Mouse (Mus musculus) left cerebral cortex, postnatal 25 days (tissue): ENCODE measurements around the gene Rce1. TPM values are rescaled to one million over a fixed set of nuclear protein-coding genes. Genes with fewer than 3 reads are reported as not detected.
"Not testable (repeated sequence)": the region's sequence is repeated elsewhere in the genome, so short reads cannot be mapped to it uniquely, and the experiment has no call there.

Experiments used
- DNase-seq, 2 experiments: peaks; one replicate each; pipeline ENCODE4 v3.0.0; 2022; ENCODE audit warnings: low spot score in 2 of 2, mixed read lengths in 1 of 2
- intact Hi-C: fragments of 180-260 bp; cut with DNase I; formaldehyde crosslinking; loops from one replicate; pipeline ENCODE4 v1.15.1; 2025
- total RNA-seq, 2 experiments: library from RNA; stranded (reverse); gene quantifications; 2 replicates each; pipeline ENCODE4 v1.2.3; 2021

Gene Rce1
- total RNA-seq, 2 experiments from 2014 or later, result 25.1 to 26.1 TPM

- intact Hi-C loops, result loop anchor here (1.0 to 2.0 kb wide), 2 partner anchors 104 to 118 kb away; partner anchors contain the start of gene Pcx
- no peak for DNase-seq
These were observed 10.9 kb downstream of the Rce1 start for GRCm38 (mm10) chr19:4614305-4615150.

GRCm38 (mm10) chr19:4613464-4614304 is 11.8 kb downstream of the Rce1 start:
- DNase-seq, result no peak
- intact Hi-C loops, result loop anchor here (2.0 kb wide), 1 partner anchor 117 kb away; no protein-coding TSS in a partner anchor

- intact Hi-C loops, result no loop called here
- no peak for DNase-seq
These were observed 13.1 kb downstream of the Rce1 start for GRCm38 (mm10) chr19:4612181-4612961.

GRCm38 (mm10) chr19:4610109-4610508 is 15.3 kb downstream of the Rce1 start:
- intact Hi-C loops, result no loop called here
- DNase-seq, result no peak

- no peak for DNase-seq
- intact Hi-C loops, result no loop called here
These were observed 16.9 kb downstream of the Rce1 start for GRCm38 (mm10) chr19:4608511-4608910.

GRCm38 (mm10) chr19:4607406-4607805 is 18.0 kb downstream of the Rce1 start:
- DNase-seq, result no peak
- intact Hi-C loops, result no loop called here

GRCm38 (mm10) chr19:4605654-4606053 is 19.8 kb downstream of the Rce1 start:
- intact Hi-C loops, result no loop called here
- no peak for DNase-seq

- DNase-seq, result no peak
- intact Hi-C loops, result no loop called here
These were observed 21.4 kb downstream of the Rce1 start for GRCm38 (mm10) chr19:4603801-4604723.

GRCm38 (mm10) chr19:4602459-4602858 is 23.0 kb downstream of the Rce1 start:
- intact Hi-C loops, result no loop called here
- DNase-seq, result no peak

- no peak for DNase-seq
- intact Hi-C loops, result no loop called here
These were observed 29.4 kb downstream of the Rce1 start for GRCm38 (mm10) chr19:4596071-4596470.

- DNase-seq, result no peak
- intact Hi-C loops, result no loop called here
These were observed 31.5 kb downstream of the Rce1 start for GRCm38 (mm10) chr19:4593792-4594522.

GRCm38 (mm10) chr19:4590025-4590424 is 35.4 kb downstream of the Rce1 start:
- intact Hi-C loops, result no loop called here
- no peak for DNase-seq

GRCm38 (mm10) chr19:4589081-4589480 is 36.4 kb downstream of the Rce1 start:
- intact Hi-C loops, result no loop called here

GRCm38 (mm10) chr19:4588430-4588829 is 37.0 kb downstream of the Rce1 start:
- no peak for DNase-seq
- intact Hi-C loops, result no loop called here

More at GRCm38 (mm10) chr19:4589081-4589480, 36.4 kb downstream of the Rce1 start:
- no peak for DNase-seq

GRCm38 (mm10) chr19:4587426-4587825 is 38.0 kb downstream of the Rce1 start:
- intact Hi-C loops, result no loop called here
- DNase-seq, result peak; percentile 44 to 70

GRCm38 (mm10) chr19:4586783-4587182 is 38.7 kb downstream of the Rce1 start:
- intact Hi-C loops, DNase-seq: not testable (repeated sequence)

- intact Hi-C loops, result no loop called here
- DNase-seq, result peak in 1 of 2 experiments; percentile 16
These were observed 41.6 kb downstream of the Rce1 start for GRCm38 (mm10) chr19:4583856-4584255.

GRCm38 (mm10) chr19:4579296-4579695 is 46.1 kb downstream of the Rce1 start:
- no peak for DNase-seq
- intact Hi-C loops, result no loop called here
